Mouse (Mus musculus) right cerebral cortex, postnatal 25 days (tissue): ENCODE measurements at regions not wholly inside any gene's neighbourhood (a gene's known extent, or its start where the extent isn't known, plus 50 kb on each side); places are given as distances from the start of the nearest gene placed in this dataset.
"Not testable (repeated sequence)": the region's sequence is repeated elsewhere in the genome, so short reads cannot be mapped to it uniquely, and the experiment has no call there.

Source experiments
- DNase-seq: peaks from one replicate; pipeline ENCODE4 v3.0.0; 2022

GRCm38 (mm10) chr8:97234551-97235107, 1346.3 kb upstream of the Got2 start:
- DNase-seq, result no peak

- no peak for DNase-seq
These were observed 1344.5 kb upstream of the Got2 start for GRCm38 (mm10) chr8:97232619-97233376.

GRCm38 (mm10) chr8:97231652-97232051, 1343.3 kb upstream of the Got2 start:
- no peak for DNase-seq

GRCm38 (mm10) chr8:97191806-97192205, 1303.5 kb upstream of the Got2 start:
- no peak for DNase-seq

GRCm38 (mm10) chr8:97183831-97184230, 1295.5 kb upstream of the Got2 start:
- DNase-seq, result not testable (repeated sequence)

- DNase-seq, result not testable (repeated sequence)
These were observed 1294.1 kb upstream of the Got2 start for GRCm38 (mm10) chr8:97182456-97182855.
